Mouse (Mus musculus) limb, embryonic 14.5 days (tissue): ENCODE results near the gene Ackr3. TPM values are rescaled to one million over a fixed set of nuclear protein-coding genes. Genes with fewer than 3 reads are reported as not detected.

Experiments used
- ATAC-seq: fragments of 200-750 bp; cut with Nextera tagmentation; 2 replicates; pipeline ENCODE4 v1.8.0; 2017; ENCODE audit warnings: low read depth, moderate number of reproducible peaks, moderate TSS enrichment; ENCODE audit not compliant: low FRiP score
- DNase-seq: peaks from one replicate; pipeline ENCODE4 v3.0.0-alpha.2; 2015; ENCODE audit warnings: low spot score
- H3K27ac ChIP-seq: fragments of 300-500 bp; sonication (generic); replicated peaks from 2 replicates; pipeline ENCODE4 v1.5.1; 2014; ENCODE audit warnings: low read depth, mild to moderate bottlenecking, low read length, moderate library complexity, mixed read lengths
- H3K27me3 ChIP-seq: fragments of 300-500 bp; sonication (generic); 2 replicates; pipeline ENCODE4 v1.6.1; 2014; ENCODE audit warnings: low read length, mixed read lengths; ENCODE audit not compliant: control insufficient read depth, insufficient read depth
- H3K36me3 ChIP-seq: fragments of 300-500 bp; sonication (generic); 2 replicates; pipeline ENCODE4 v1.6.1; 2014; ENCODE audit warnings: mild to moderate bottlenecking, low read length, moderate library complexity, mixed read lengths; ENCODE audit not compliant: control insufficient read depth, insufficient read depth
- H3K4me1 ChIP-seq: fragments of 300-500 bp; sonication (generic); 2 replicates; pipeline ENCODE4 v1.6.1; 2014; ENCODE audit warnings: antibody characterized with exemption, low read length, mixed read lengths; ENCODE audit not compliant: control insufficient read depth, insufficient read depth
- H3K4me2 ChIP-seq: fragments of 300-500 bp; sonication (generic); replicated peaks from 2 replicates; pipeline ENCODE4 v1.6.1; 2014; ENCODE audit warnings: low read depth, mild to moderate bottlenecking, low read length, moderate library complexity; ENCODE audit not compliant: severe bottlenecking
- H3K4me3 ChIP-seq: fragments of 300-500 bp; sonication (generic); replicated peaks from 2 replicates; pipeline ENCODE4 v1.5.1; 2014; ENCODE audit warnings: low read length
- H3K9ac ChIP-seq: fragments of 300-500 bp; sonication (generic); 2 replicates; pipeline ENCODE4 v1.6.1; 2014; ENCODE audit warnings: mild to moderate bottlenecking, low read depth, low read length, moderate library complexity; ENCODE audit not compliant: severe bottlenecking
- H3K9me3 ChIP-seq: fragments of 300-500 bp; sonication (generic); 2 replicates; pipeline ENCODE4 v1.6.1; 2016; ENCODE audit warnings: low read length; ENCODE audit not compliant: control insufficient read depth
- POLR2A ChIP-seq: fragments of 200-500 bp; IDR thresholded peaks from 2 replicates; pipeline ENCODE4 v1.8.0; 2012; ENCODE audit warnings: inconsistent platforms, mild to moderate bottlenecking, moderate library complexity, borderline replicate concordance; ENCODE audit not compliant: insufficient read depth, insufficient read length; ENCODE audit errors: extremely low read depth
- WGBS: fragments of 180-500 bp; shearing (Covaris S2); extraction: QIAGEN DNeasy Blood & Tissue Kit; methylation state at CpG from one replicate; pipeline ENCODE4 v1.1.7; 2014; 5-methylcytosine and 5-hydroxymethylcytosine counted together
- polyA plus RNA-seq, 2 experiments: library from polyadenylated mRNA; depleted of rRNA in 1 of 2; stranded (reverse) in 1 of 2; unstranded in 1 of 2; fragments of >200 nt; fragmentation: Nextera tagmentation in 1 of 2; extraction: Ambion mirVana in 1 of 2; gene quantifications; 2 replicates each; pipeline versions ENCODE4 v1.2.1 to v1.2.3; 2012 to 2014

The Ackr3 gene
- polyA plus RNA-seq, 2 experiments = 49.7 to 93.8 TPM

DNA sequence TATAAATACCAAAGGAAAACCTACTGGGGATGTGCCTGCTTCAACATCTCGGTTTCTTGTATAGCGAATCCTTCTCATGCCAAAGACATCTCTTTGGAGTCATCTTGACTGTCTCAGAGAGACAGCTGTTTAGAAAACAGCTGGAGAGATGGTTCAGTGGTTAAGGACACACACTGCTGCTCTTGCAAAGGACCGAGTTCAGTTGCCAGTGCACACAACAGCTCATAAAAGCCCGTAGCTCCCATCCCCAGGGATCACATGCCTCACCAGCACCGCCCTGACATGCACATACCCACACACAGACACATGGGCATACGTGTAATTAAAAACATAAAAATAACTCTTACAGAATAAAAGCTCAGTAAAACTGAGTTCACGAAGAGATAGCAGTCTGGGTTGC lies 40.6 kb upstream of the Ackr3 start:
- Histone ChIP-seq H3K4me2 (no peak overlapping the region), H3K36me3 (no peaks in the 10 kb centered on the region), H3K9ac (no peak overlapping the region), H3K27me3 (no peaks in the 10 kb centered on the region), H3K4me1 (peaks cover 5% of the 10 kb centered on the region), H3K9me3 (no peaks in the 10 kb centered on the region), H3K27ac (no peak overlapping the region), H3K4me3 (no peak overlapping the region)
- ATAC-seq (no peak), DNase-seq (no peak)
- 50% methylated on average over 7 of the region's 7 CpGs for whole genome bisulfite sequencing
- TF ChIP-seq POLR2A = no peak

GRCm38 (mm10) chr1:90164319-90164718 lies 39.5 kb upstream of the Ackr3 start:
- Histone ChIP-seq H3K9me3 (no peaks in the 10 kb centered on the region), H3K4me3 (no peak overlapping the region), H3K36me3 (no peaks in the 10 kb centered on the region), H3K27ac (no peak overlapping the region), H3K9ac (no peak overlapping the region), H3K4me2 (no peak overlapping the region), H3K4me1 (peaks cover 5% of the 10 kb centered on the region), H3K27me3 (no peaks in the 10 kb centered on the region)
- DNase-seq (no peak), ATAC-seq (no peak)
- WGBS = 42% methylated on average over 3 of the region's 3 CpGs
- TF ChIP-seq POLR2A = no peak

DNA sequence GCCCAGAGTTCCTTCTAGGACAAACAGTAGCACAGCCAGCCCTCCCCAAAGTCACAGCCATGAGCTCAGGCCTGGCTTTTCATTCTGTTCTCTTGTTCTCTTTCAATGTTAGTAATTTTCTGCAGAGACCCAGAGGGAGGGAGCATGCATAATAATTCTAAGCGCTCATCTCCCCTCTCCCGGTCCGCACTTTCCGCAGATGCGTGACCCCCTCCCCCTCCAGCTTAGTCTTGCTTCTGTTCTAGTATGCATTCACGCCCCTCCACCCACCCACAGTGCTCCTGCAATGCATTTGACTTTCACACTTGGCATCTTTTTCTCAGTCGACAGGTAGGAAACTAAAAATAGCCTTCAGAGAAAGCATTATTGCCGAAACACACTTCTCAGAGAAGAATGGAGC lies 29.4 kb upstream of the Ackr3 start:
- Histone ChIP-seq H3K9ac (no peak overlapping the region), H3K36me3 (no peaks in the 10 kb centered on the region), H3K4me2 (no peak overlapping the region), H3K9me3 (no peaks in the 10 kb centered on the region), H3K27me3 (no peaks in the 10 kb centered on the region), H3K27ac (no peak overlapping the region), H3K4me1 (peaks cover 26% of the 10 kb centered on the region), H3K4me3 (no peak overlapping the region)
- TF ChIP-seq POLR2A = no peak
- no peak for DNase-seq
- ATAC-seq = no peak
- 58% methylated on average over 8 of the region's 8 CpGs for WGBS

GRCm38 (mm10) chr1:90176223-90176622 lies 27.6 kb upstream of the Ackr3 start:
- ATAC-seq (peak; percentile 77), DNase-seq (peak; percentile 90)
- Histone ChIP-seq H3K9ac (no peak overlapping the region), H3K9me3 (no peaks in the 10 kb centered on the region), H3K27me3 (no peaks in the 10 kb centered on the region), H3K36me3 (no peaks in the 10 kb centered on the region), H3K4me2 (no peak overlapping the region), H3K4me3 (no peak overlapping the region), H3K4me1 (peaks cover 26% of the 10 kb centered on the region), H3K27ac (0 out of 2 replicates have a peak overlapping the region, but pooled peaks have one; percentile 39)
- no peak for TF ChIP-seq POLR2A
- 17% methylated on average over 7 of the region's 7 CpGs for WGBS

GRCm38 (mm10) chr1:90177565-90177964 lies 26.2 kb upstream of the Ackr3 start:
- H3K9me3 ChIP-seq = no peaks in the 10 kb centered on the region
- no peak overlapping the region for H3K9ac ChIP-seq
- no peaks in the 10 kb centered on the region for H3K36me3 ChIP-seq
- no peak for ATAC-seq
- H3K4me1 ChIP-seq = peaks cover 30% of the 10 kb centered on the region
- no peak overlapping the region for H3K4me2 ChIP-seq
- no peak overlapping the region for H3K27ac ChIP-seq
- no peaks in the 10 kb centered on the region for H3K27me3 ChIP-seq
- no peak overlapping the region for H3K4me3 ChIP-seq
- no peak for TF ChIP-seq POLR2A
- no peak for DNase-seq

DNA sequence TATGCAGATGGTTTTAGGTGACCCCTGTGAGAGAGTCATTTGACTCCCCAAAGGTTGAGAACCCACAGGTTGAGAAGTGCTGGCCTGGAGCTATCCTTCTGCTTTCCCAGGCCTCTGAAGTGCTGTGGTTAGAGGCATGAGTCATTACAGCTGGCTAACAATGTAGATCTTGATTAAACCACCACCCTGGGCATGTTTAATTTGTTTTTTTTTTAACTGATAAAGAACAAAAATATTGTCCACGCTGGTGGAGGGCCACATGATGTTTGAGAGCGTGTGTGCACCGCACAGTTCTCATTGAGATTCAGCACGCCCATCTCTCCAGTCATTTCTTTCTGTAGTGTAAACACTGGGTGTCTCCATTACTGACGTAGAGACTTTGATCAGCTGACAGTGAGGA lies 25.8 kb upstream of the Ackr3 start:
- H3K4me2 ChIP-seq = no peak overlapping the region
- ATAC-seq = no peak
- WGBS = 63% methylated on average over 5 of the region's 5 CpGs
- no peaks in the 10 kb centered on the region for H3K9me3 ChIP-seq
- no peak overlapping the region for H3K4me3 ChIP-seq
- no peaks in the 10 kb centered on the region for H3K27me3 ChIP-seq
- H3K27ac ChIP-seq = no peak overlapping the region
- no peaks in the 10 kb centered on the region for H3K36me3 ChIP-seq
- no peak for DNase-seq
- TF ChIP-seq POLR2A = no peak
- H3K9ac ChIP-seq = no peak overlapping the region
- peaks cover 30% of the 10 kb centered on the region for H3K4me1 ChIP-seq
